Mouse (Mus musculus) right cerebral cortex, adult 2 months (tissue): ENCODE data around the gene Exosc2.

Experiments used
- DNase-seq, 2 experiments: peaks; one replicate each; pipeline ENCODE4 v3.0.0; 2021 to 2022; ENCODE audit warnings: low spot score in 2 of 2

Gene Exosc2

GRCm38 (mm10) chr2:31670551-31671035 lies at the start of gene Exosc2:
Gene Exosc2 (plus strand): TSS chr2:31670715.
- DNase-seq, result peak; percentile 93 to 94

DNA sequence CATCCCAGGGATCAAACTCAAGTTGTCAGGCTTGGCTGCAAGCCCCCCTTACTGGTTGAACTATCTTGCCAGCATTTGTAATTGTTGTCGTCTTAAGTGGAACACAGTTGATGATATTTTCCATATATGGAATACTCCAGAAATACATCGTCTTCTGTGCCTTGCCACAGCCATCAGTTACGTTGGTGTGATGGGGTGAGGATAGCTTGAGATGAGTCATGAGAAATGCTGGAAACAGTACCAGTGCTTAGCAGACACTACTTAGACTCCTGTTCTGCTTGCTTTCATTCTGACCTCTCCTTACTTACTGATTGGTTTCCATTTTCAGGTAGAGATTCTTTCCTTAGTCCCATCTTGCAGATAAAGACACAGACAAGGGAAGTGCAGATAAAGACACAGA lies 37.0 kb upstream of the Exosc2 start:
- DNase-seq, result no peak

DNA sequence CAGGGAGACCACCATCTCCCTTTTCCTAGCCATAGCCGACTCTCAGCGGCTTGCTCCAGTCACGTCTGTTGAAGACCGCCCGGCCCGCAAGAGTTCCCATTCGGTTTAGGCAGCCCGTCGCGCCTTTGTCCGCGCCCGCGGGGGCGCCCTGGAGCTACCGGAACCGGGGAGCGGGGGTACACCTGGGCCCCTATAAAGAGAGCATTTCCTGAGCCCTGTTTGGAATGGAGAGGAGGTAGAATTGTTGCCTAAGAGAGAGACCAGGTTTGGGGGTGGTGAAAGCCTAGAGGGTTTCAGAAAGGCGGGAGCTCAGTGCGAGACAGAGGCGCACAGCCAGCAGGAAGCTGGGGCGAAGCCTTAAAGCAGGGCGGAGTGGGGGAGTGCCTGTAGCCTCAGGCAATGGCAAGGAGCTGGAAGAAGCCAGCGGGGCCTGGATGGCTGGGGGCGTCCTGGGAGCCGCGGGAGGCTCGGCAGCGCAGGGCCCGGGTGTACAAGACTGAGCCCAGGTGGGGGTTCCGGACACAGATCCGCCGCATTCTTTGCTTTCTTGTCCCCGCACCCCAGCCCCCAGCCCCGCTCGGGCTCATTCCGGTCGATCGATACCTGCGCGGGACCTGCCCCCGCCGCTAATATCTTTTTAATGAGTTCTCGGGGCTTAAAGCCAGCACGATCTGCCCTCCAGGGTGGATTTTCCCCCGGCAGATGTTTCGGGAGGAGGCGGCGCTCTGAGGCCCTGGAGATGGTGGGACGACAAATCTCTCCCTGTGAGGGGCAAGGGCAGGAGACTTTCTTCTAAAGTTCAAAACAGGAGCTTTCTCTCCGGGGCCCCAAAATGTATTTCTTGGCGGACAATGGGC lies 35.0 kb upstream of the Exosc2 start:
- no peak for DNase-seq

- DNase-seq, result no peak
Observed at GRCm38 (mm10) chr2:31636138-31636741, 34.3 kb upstream of the Exosc2 start.

- DNase-seq, result no peak
Observed at GRCm38 (mm10) chr2:31636742-31637141, 33.8 kb upstream of the Exosc2 start.

- no peak for DNase-seq
Observed at GRCm38 (mm10) chr2:31637311-31637710, 33.2 kb upstream of the Exosc2 start.

GRCm38 (mm10) chr2:31637807-31638206 lies 32.7 kb upstream of the Exosc2 start:
- DNase-seq, result no peak

DNA sequence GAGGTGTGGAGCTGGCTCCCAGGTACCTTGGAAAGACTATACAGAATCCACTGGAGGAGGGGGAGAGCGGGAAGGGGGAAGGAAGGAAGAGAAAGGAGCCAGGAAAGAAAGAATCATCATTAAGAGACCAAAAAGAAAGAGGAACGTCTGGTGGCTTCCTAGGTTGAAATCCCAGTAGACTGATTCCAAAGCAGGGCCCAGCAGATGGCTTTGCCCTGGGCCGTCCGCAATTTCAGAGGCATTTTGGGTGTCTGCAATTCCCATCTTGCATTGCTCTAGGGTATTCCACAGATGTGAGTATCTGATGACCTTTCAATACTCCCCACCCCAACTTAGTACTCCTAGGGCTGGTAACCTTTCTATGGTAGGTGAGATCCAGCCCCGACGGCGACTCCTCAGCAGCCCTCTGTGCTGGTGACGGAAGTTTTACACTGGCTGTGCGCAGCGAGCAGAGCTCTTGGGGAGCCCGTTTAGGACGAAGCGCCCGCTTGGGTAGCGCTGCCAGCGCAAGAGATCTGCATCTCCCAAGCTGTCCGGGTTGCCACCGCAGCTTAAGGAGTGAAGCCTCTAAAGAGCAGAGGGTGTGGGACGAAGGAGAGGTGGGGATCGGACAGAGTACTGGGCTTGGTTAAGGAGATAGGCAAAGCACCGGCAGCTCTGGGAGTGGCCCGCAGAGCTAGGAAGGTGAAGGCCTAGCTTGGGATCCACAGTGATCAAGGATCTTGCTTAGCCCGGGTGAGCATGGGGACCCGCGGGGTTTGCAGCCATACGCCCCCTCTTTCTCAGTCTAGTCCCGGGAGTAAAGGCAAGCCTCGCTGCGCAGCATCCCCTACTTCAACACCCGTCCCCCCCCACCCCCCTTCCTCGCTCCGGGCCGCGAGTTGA lies 31.7 kb upstream of the Exosc2 start:
- no peak for DNase-seq

- DNase-seq, result no peak
Observed at GRCm38 (mm10) chr2:31639466-31639760, 31.1 kb upstream of the Exosc2 start.

- no peak for DNase-seq
Observed at GRCm38 (mm10) chr2:31639901-31640608, 30.5 kb upstream of the Exosc2 start, which contains the start of gene Prdm12. Gene Prdm12 (plus strand): TSS chr2:31640037.

GRCm38 (mm10) chr2:31640609-31641507 lies 29.7 kb upstream of the Exosc2 start:
- no peak for DNase-seq

GRCm38 (mm10) chr2:31641508-31641830 lies 29.0 kb upstream of the Exosc2 start:
- DNase-seq, result no peak

- DNase-seq, result no peak
Observed at GRCm38 (mm10) chr2:31641929-31642328, 28.6 kb upstream of the Exosc2 start.

GRCm38 (mm10) chr2:31653971-31654853 lies 16.3 kb upstream of the Exosc2 start:
- peak; percentile 74 to 79 for DNase-seq

GRCm38 (mm10) chr2:31654854-31655559 lies 15.5 kb upstream of the Exosc2 start:
- DNase-seq, result peak; percentile 82

GRCm38 (mm10) chr2:31656374-31656773 lies 14.1 kb upstream of the Exosc2 start:
- no peak for DNase-seq

DNA sequence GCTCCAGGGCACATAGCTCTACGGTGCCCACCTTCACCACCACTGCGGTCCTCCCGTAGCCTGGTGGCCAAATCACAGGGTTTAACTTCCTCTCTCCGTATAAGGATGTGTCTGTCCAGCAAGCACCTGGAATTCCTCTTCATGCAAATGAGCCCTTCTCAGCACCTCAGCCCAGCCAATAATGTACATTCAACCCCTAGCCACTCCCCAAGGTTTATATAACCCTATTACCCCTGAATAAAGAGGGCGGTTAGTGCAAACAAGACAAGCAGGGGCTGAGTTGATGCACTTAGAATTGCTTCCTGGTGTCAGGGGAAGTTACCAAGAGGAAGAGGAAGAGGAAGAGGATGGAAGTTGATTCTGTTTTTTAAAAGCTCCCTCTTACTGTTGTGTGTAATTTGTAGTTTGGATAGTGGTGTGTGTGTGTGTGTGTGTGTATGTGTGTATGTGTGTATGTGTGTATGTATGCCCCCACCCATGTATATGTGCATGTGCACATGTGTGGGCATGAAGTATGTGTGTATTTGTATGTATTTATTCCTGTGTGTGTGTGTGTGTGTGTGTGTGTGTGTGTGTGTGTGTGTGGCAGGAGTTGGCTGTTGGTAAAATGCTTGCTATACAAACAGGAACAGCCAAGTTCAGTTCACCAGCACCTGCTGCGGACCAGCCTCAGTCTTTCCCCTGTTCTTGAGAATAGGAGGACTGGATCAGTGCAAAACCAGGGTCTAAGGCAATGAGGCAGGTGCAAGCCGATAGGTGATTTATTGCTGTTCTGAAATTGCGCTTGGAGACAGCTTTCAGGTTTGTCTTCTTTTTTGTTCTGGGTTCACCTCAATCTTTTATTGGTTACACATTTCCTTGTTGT lies 7.3 kb upstream of the Exosc2 start:
- no peak for DNase-seq

GRCm38 (mm10) chr2:31663804-31664180 lies 6.7 kb upstream of the Exosc2 start:
- no peak for DNase-seq
